Mouse (Mus musculus): ENCODE results near the gene Prkcq.

Gene Prkcq

GRCm38 (mm10) chr2:11171754-11172501 lies at the start of gene Prkcq:
Prkcq (plus strand) TSS chr2:11172108.
- no peak for DNase-seq (ENCODE audit: low spot score)

- DNase-seq (ENCODE audit: low spot score), result no peak
These were observed 41.0 kb upstream of the Prkcq start for GRCm38 (mm10) chr2:11130881-11131280.

GRCm38 (mm10) chr2:11135718-11136117 lies 36.2 kb upstream of the Prkcq start:
- no peak for DNase-seq (ENCODE audit: low spot score)

GRCm38 (mm10) chr2:11138076-11138475 lies 33.8 kb upstream of the Prkcq start:
- DNase-seq (ENCODE audit: low spot score), result no peak

GRCm38 (mm10) chr2:11139518-11140152 lies 32.3 kb upstream of the Prkcq start:
- DNase-seq (ENCODE audit: low spot score), result no peak

GRCm38 (mm10) chr2:11140385-11140784 lies 31.5 kb upstream of the Prkcq start:
- DNase-seq (ENCODE audit: low spot score), result no peak

- no peak for DNase-seq (ENCODE audit: low spot score)
These were observed 22.8 kb upstream of the Prkcq start for GRCm38 (mm10) chr2:11149091-11149490.

- no peak for DNase-seq (ENCODE audit: low spot score)
These were observed 20.9 kb upstream of the Prkcq start for GRCm38 (mm10) chr2:11150975-11151374.

- no peak for DNase-seq (ENCODE audit: low spot score)
These were observed 20.1 kb upstream of the Prkcq start for GRCm38 (mm10) chr2:11151655-11152323.

GRCm38 (mm10) chr2:11159641-11160040 lies 12.3 kb upstream of the Prkcq start:
- DNase-seq (ENCODE audit: low spot score), result no peak

GRCm38 (mm10) chr2:11160696-11161095 lies 11.2 kb upstream of the Prkcq start:
- DNase-seq (ENCODE audit: low spot score), result no peak

GRCm38 (mm10) chr2:11161336-11161735 lies 10.6 kb upstream of the Prkcq start:
- no peak for DNase-seq (ENCODE audit: low spot score)

- no peak for DNase-seq (ENCODE audit: low spot score)
These were observed 9.2 kb upstream of the Prkcq start for GRCm38 (mm10) chr2:11162701-11163100.

GRCm38 (mm10) chr2:11164170-11164569 lies 7.7 kb upstream of the Prkcq start:
- DNase-seq (ENCODE audit: low spot score), result no peak

- no peak for DNase-seq (ENCODE audit: low spot score)
These were observed 2.1 kb upstream of the Prkcq start for GRCm38 (mm10) chr2:11169721-11170335.

GRCm38 (mm10) chr2:11172831-11173414 lies 1.0 kb downstream of the Prkcq start:
- DNase-seq (ENCODE audit: low spot score), result no peak

GRCm38 (mm10) chr2:11173521-11173920 lies 1.6 kb downstream of the Prkcq start:
- no peak for DNase-seq (ENCODE audit: low spot score)

- DNase-seq (ENCODE audit: low spot score), result no peak
These were observed 2.2 kb downstream of the Prkcq start for GRCm38 (mm10) chr2:11174101-11174500.

GRCm38 (mm10) chr2:11177880-11178279 lies 6.0 kb downstream of the Prkcq start:
- DNase-seq (ENCODE audit: low spot score), result no peak

GRCm38 (mm10) chr2:11181510-11181909 lies 9.6 kb downstream of the Prkcq start:
- no peak for DNase-seq (ENCODE audit: low spot score)

GRCm38 (mm10) chr2:11182096-11182495 lies 10.2 kb downstream of the Prkcq start:
- no peak for DNase-seq (ENCODE audit: low spot score)

GRCm38 (mm10) chr2:11183991-11184390 lies 12.1 kb downstream of the Prkcq start:
- no peak for DNase-seq (ENCODE audit: low spot score)

All from c-Kit-positive CD71-positive TER-119-positive erythroid progenitor cells, embryonic 14.5 days (primary cell).